Mouse (Mus musculus) frontal cortex, postnatal 36 days (tissue): Measurements from ENCODE around the gene Mum1l1.
"Not testable (repeated sequence)": the region's sequence is repeated elsewhere in the genome, so short reads cannot be mapped to it uniquely, and the experiment has no call there.

Source experiments
- DNase-seq, 2 experiments: peaks; one replicate each; pipeline ENCODE4 v3.0.0; 2022; ENCODE audit warnings: low spot score in 2 of 2

Gene Mum1l1

GRCm38 (mm10) chrX:139209829-139210225 lies at the start of gene Mum1l1:
Gene Mum1l1 (plus strand): TSS chrX:139210042.
- peak in 1 of 2 experiments; percentile 17 for DNase-seq

- DNase-seq: no peak
Observed at GRCm38 (mm10) chrX:139178928-139179327, 30.9 kb upstream of the Mum1l1 start, which contains the start of gene 4933428M09Rik. Gene 4933428M09Rik (plus strand): TSS chrX:139179228.

GRCm38 (mm10) chrX:139191506-139191905 lies 18.3 kb upstream of the Mum1l1 start:
- not testable (repeated sequence) for DNase-seq

DNA sequence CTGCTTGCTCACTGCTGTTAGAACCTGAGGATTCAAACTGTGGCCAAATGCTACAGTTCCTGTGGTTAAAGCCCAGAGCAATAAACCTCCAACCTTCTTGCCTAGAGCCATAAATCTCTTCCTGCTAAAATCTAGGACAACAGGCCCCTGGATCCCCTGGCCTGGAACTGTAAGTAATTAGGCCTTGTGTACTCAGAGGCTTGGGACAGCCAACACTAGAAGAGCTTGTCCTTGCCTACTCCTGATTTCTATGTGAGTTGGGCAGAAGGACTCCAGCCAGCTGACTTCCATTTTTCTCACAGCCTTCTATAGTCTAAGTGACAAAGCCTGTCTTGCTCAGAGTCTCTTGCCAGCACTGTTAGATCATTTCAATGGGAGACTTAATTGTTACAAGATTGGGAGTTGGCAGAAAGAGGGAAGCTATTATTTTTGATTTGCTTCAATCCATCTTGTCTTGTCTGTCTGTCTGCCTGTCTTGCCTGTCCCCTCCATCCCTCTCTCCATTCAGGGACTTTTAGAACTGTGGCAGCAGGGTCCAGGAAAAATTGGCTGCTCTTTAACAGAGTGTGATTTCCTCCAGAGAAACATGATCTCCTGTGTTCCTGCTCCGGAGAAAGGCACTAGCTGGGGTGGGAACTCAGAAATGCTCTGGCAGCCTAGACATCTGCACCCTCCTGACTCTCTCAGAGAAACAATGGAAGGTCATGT lies 15.1 kb upstream of the Mum1l1 start:
- DNase-seq: no peak

DNA sequence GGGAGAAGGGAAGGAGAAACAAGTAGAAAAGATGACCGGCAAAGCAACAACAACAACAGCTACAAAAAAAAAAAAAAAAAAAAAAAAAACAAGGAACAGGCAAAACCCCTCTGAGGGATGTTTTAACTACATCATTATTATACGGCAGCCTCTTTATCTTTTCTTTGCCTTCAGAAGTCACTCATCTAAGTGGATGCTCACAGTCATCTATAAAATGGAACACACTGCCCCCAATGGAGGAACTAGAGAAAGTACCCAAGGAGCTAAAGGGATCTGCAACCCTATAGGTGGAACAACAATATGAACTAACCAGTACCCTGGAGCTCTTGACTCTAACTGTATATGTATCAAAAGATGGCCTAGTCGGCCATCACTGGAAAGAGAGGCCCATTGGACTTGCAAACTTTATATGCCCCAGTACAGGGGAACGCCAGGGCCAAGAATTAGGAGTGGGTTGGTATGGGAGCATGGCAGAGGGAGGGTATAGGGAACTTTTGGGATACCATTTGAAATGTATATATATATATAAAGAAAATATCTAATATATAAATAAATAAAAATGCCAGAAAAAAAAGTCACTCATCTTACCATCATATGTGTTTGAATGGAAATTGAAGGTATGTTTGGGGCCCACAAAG lies 532 bp upstream of the Mum1l1 start:
- not testable (repeated sequence) for DNase-seq

DNA sequence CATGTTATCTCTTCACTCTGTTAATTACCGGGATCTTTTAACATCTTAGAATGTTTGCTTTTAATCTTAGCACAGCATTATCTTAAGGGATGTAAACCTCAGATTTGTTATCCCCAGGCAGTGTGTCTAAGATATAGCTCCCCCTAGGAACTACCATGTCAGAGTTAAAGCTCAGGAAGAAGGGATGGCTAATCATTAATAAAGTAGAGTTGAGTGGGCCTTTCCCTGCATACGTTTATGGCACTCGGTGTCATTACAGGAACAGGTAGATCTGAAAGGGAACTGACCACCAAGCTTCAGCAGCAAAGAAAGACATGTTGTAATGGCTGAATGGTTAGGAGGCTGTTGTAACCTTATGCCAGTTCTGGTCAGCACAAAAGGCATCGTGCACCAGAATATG lies 4.9 kb downstream of the Mum1l1 start:
- DNase-seq: no peak

DNA sequence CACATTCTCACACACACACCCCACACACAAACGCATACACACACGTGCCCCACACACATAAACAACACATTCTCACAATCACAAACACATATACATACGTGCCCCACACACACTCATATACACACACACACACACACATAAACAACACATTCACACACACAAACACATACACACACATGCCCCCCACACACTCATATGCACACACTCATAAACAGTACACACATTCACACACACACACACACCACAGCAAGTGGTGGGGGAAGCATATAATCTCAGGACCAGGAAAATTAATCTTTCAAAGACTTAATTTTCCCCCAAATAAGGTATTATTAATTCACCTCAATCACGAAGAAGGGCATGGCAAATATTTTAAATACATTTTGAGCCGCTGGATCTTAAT lies 6.6 kb downstream of the Mum1l1 start:
- DNase-seq: no peak

- peak in 1 of 2 experiments; percentile 16 for DNase-seq
Observed at GRCm38 (mm10) chrX:139216991-139217593, 7.2 kb downstream of the Mum1l1 start.

- no peak for DNase-seq
Observed at GRCm38 (mm10) chrX:139217776-139218175, 7.9 kb downstream of the Mum1l1 start.

GRCm38 (mm10) chrX:139219017-139219416 lies 9.2 kb downstream of the Mum1l1 start:
- peak in 1 of 2 experiments; percentile 53 for DNase-seq

DNA sequence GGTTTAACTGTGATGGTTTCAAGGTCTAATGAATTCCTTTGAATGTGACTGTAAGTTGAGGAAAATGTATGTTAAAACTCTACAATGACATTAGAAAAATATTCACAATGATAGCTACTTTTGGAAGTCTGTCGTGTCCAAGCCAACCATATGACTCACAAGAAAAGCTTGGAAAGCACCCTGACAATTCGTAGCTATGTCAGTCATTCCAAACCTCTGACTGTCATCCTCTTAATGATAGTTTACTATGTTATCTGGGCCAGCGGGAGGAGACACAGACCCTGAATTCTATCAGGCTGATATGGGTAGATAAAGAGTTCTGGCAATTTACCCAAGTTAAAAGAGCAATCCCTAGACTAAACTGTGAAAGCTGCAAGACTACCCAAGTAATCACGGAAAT lies 11.0 kb downstream of the Mum1l1 start:
- DNase-seq: no peak

- no peak for DNase-seq
Observed at GRCm38 (mm10) chrX:139221893-139222292, 12.1 kb downstream of the Mum1l1 start.

DNA sequence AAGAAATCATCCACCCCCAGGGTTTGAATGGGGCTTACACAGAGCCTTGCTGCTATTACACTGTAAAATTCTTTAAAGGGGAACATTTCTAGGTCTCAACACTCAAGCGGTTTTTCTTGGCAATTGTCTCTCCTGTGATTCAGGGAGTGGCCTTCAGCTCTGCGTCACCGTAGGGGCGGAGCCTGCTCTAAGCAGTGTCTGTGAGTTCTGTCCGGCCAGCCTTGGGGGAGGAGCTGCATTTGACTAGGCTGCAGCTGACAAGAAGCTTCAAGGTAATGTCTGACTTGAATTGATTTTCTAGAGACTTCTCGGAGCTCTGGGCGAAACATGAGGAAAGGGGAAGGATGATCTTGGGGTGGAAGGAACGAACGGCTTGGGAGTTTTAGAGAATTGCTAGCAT lies 21.3 kb downstream of the Mum1l1 start:
- DNase-seq: peak in 1 of 2 experiments; percentile 12

DNA sequence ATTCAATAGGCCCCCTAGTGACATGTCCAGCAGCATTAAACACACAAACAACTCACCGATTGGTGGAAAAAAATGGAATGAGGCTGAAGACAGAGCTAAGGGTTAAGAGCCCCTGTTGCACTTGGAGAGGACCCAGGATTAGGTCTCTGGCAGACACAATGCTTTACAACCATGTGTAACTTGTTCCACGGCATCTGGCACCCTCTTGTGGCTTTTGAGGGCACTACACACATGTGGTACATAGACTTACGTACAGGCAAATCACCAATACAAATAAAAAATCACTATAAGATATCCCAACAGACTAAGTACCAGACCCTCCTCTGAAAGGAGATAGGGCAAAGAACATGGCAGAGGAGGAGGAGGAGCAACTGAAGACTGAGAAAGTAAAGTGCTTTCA lies 37.5 kb downstream of the Mum1l1 start:
- no peak for DNase-seq

- no peak for DNase-seq
Observed at GRCm38 (mm10) chrX:139257072-139257471, 47.2 kb downstream of the Mum1l1 start.

- DNase-seq: no peak
Observed at GRCm38 (mm10) chrX:139281966-139282365, 72.1 kb downstream of the Mum1l1 start.
